Mouse (Mus musculus) CD4-positive, CD25-positive, alpha-beta regulatory T cell, adult 2 months (primary cell): ENCODE results near the gene Gm33543.

ENCODE experiments used
- DNase-seq: peaks from one replicate; pipeline ENCODE4 v3.0.0-alpha.2; 2012; ENCODE audit warnings: low read depth, low spot score

Gm33543 gene

DNA sequence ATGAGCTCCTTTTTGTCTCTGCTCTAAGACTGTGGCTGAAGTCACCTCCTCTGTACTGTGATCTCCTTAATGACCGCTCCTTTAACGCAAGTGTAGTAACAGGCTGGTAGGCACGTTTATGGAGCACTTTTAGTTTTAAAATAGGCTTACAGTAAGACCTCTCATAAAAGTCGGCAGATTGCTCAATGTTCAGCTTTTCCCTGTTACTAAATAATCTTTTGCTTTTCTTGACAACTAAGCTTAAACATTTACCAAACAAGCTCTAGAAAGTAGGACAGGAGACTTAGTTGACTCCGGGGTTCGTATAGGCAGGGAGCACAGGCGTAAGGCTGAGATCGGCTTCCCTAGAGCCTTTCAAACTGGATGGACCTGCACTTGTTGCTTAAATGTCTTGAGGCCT, 64.1 kb downstream of the Gm33543 start:
- no peak for DNase-seq

GRCm38 (mm10) chr10:95777701-95778320, 64.9 kb downstream of the Gm33543 start:
- DNase-seq: no peak

DNA sequence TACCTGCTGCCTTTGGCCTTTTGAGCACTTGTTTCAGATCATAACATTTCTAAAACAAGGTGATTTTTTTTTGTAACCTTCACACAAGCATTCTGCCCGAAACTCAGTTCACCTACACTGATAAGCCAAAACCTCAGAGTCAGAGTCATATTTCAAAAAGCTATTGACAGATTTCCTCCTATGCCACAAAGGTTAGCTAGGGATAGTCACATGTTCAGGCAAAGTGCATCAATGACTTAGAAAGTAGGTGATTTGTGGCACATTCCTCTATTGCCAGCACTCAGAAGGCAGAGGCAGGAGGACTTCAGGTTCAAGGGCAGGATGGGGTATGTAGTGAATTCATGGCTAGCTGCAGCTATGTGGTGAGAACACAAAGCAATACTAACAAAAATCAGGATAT, 65.7 kb downstream of the Gm33543 start:
- DNase-seq: no peak

DNA sequence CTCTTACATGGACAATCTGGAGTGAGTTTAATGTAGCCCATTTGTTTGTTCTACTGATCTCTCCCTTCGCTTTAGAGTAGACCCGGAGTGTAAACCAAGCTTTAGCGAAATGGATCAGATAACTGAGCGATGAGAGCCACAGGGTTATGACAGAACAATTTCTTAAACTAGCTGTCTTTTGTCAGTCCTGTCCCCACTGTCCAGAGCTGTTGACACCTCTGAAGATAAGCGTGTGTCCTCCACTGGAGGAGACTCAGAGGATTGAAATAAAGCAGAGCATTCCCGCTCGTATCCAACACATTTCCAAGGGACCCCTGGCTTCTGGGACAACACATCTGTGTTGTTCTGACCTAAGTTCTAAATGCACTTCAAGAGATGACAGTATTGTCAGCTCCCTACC, 67.9 kb downstream of the Gm33543 start:
- no peak for DNase-seq

GRCm38 (mm10) chr10:95774001-95774628, 68.6 kb downstream of the Gm33543 start:
- no peak for DNase-seq
